Mouse (Mus musculus) retina, embryonic 14.5 days (tissue): ENCODE data around the gene P2rx5.

Experiments
- DNase-seq: peaks from one replicate; pipeline ENCODE4 v3.0.0-alpha.2; 2015; ENCODE audit warnings: low spot score

The P2rx5 gene

GRCm38 (mm10) chr11:73176186-73176585, 16.0 kb downstream of the P2rx5 start:
- DNase-seq: peak; percentile 22

GRCm38 (mm10) chr11:73176608-73177508, 16.6 kb downstream of the P2rx5 start, which contains the start of the genes Emc6 and Tax1bp3:
Emc6 (minus strand) TSS chr11:73177037.
Tax1bp3 (plus strand) TSS chr11:73177083.
- DNase-seq: peak; percentile 98

GRCm38 (mm10) chr11:73177509-73177875, 17.3 kb downstream of the P2rx5 start:
- DNase-seq: peak; percentile 77

- no peak for DNase-seq
These were observed 17.7 kb downstream of the P2rx5 start for GRCm38 (mm10) chr11:73177895-73178294.

GRCm38 (mm10) chr11:73185872-73186615, 25.8 kb downstream of the P2rx5 start:
- no peak for DNase-seq

- DNase-seq: no peak
These were observed 27.0 kb downstream of the P2rx5 start for GRCm38 (mm10) chr11:73187231-73187630.

GRCm38 (mm10) chr11:73193047-73193446, 32.8 kb downstream of the P2rx5 start:
- no peak for DNase-seq

- no peak for DNase-seq
These were observed 34.2 kb downstream of the P2rx5 start for GRCm38 (mm10) chr11:73194444-73194843.

GRCm38 (mm10) chr11:73198190-73198589, 38.0 kb downstream of the P2rx5 start:
- no peak for DNase-seq

- DNase-seq: peak; percentile 84
These were observed 38.5 kb downstream of the P2rx5 start, which contains the start of gene Ctns for GRCm38 (mm10) chr11:73198603-73199229. Ctns (minus strand) TSS chr11:73199042.

GRCm38 (mm10) chr11:73199230-73199712, 39.0 kb downstream of the P2rx5 start, which contains the start of gene Shpk:
Shpk (plus strand) TSS chr11:73199460.
- peak; percentile 97 for DNase-seq

GRCm38 (mm10) chr11:73199879-73200278, 39.7 kb downstream of the P2rx5 start:
- DNase-seq: peak; percentile 12

- no peak for DNase-seq
These were observed 40.8 kb downstream of the P2rx5 start for GRCm38 (mm10) chr11:73201021-73201420.

- peak; percentile 12 for DNase-seq
These were observed 41.4 kb downstream of the P2rx5 start for GRCm38 (mm10) chr11:73201597-73201996.

- no peak for DNase-seq
These were observed 43.7 kb downstream of the P2rx5 start for GRCm38 (mm10) chr11:73203895-73204294.

- no peak for DNase-seq
These were observed 45.0 kb downstream of the P2rx5 start for GRCm38 (mm10) chr11:73205194-73205593.

- DNase-seq: peak; percentile 10
These were observed 47.4 kb downstream of the P2rx5 start for GRCm38 (mm10) chr11:73207621-73208020.

- no peak for DNase-seq
These were observed 53.7 kb downstream of the P2rx5 start for GRCm38 (mm10) chr11:73213956-73214355.

- no peak for DNase-seq
These were observed 59.5 kb downstream of the P2rx5 start for GRCm38 (mm10) chr11:73219671-73220070.

- no peak for DNase-seq
These were observed 60.4 kb downstream of the P2rx5 start for GRCm38 (mm10) chr11:73220651-73221050.
